Mouse (Mus musculus) hindbrain, embryonic 10.5 days (tissue): ENCODE data around the gene Tnnc1. TPM values are rescaled to one million over a fixed set of nuclear protein-coding genes. Genes with fewer than 3 reads are reported as not detected.

Source experiments
- DNase-seq: peaks from one replicate; pipeline ENCODE4 v3.0.0-alpha.2; 2017; ENCODE audit warnings: low spot score
- H3K27ac ChIP-seq: fragments of 300-500 bp; sonication (generic); 2 replicates; pipeline ENCODE4 v1.5.1; 2016; ENCODE audit warnings: mild to moderate bottlenecking, moderate library complexity
- H3K27me3 ChIP-seq: fragments of 300-500 bp; sonication (generic); 2 replicates; pipeline ENCODE4 v1.6.1; 2016; ENCODE audit warnings: mild to moderate bottlenecking; ENCODE audit not compliant: poor library complexity, insufficient read depth, severe bottlenecking
- H3K36me3 ChIP-seq: fragments of 300-500 bp; sonication (generic); 2 replicates; pipeline ENCODE4 v1.6.1; 2016; ENCODE audit warnings: mild to moderate bottlenecking, moderate library complexity
- H3K4me1 ChIP-seq: fragments of 300-500 bp; sonication (generic); replicated peaks from 2 replicates; pipeline ENCODE4 v1.6.1; 2016; ENCODE audit warnings: mild to moderate bottlenecking
- H3K4me3 ChIP-seq: fragments of 300-500 bp; sonication (generic); 2 replicates; pipeline ENCODE4 v1.5.1; 2016; ENCODE audit warnings: mild to moderate bottlenecking, moderate library complexity
- H3K9me3 ChIP-seq: fragments of 300-500 bp; sonication (generic); 2 replicates; pipeline ENCODE4 v1.6.1; 2016; ENCODE audit warnings: mild to moderate bottlenecking, moderate library complexity
- WGBS: fragments of 180-500 bp; shearing (Covaris S2); methylation state at CpG from one replicate; pipeline ENCODE4 v1.1.7; 2016; 5-methylcytosine and 5-hydroxymethylcytosine counted together
- polyA plus RNA-seq: library from polyadenylated mRNA; unstranded; fragments of >200 nt; fragmentation: Nextera tagmentation; extraction: Ambion mirVana; gene quantifications from 2 replicates; pipeline ENCODE4 v1.2.1, GENCODE M21; 2016

Tnnc1 gene
- polyA plus RNA-seq, 1 experiment from 2014 or later: 1.5 TPM

DNA sequence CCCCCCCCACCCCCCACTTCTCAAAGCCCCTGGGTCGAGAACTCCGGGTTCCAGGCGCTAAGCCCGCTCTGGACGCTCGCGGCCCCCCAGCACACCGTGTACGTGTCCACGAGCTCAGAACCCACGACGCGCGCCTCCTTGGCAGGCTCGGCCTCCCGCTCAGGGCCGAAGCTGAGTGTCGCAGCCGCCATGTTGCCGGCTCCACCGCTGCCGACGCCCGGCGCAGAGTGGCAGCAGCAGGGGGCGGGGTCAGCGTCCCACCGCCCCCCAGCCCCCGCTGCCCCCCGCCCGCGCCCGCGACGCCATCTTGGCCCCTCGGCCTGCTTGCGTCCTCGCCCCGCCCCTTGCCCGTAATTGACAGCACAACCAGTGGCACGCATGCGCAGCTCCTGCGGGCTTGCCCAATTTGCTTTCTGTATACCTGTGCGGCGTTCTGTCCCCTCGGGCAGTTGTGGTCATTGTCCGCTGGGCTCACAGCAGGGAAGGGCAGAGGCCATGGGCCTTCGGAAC lies 1.6 kb upstream of the Tnnc1 start:
- Histone ChIP-seq H3K36me3 (peaks cover 39% of the 10 kb centered on the region), H3K9me3 (no peaks in the 10 kb centered on the region), H3K4me1 (peaks cover 29% of the 10 kb centered on the region), H3K27me3 (peaks cover 5% of the 10 kb centered on the region; the same call in 1 of the 2 replicates), H3K27ac (peak overlapping the region; percentile 98), H3K4me3 (peak overlapping the region; percentile 89)
- DNase-seq: peak; percentile 93
- 0% methylated on average over 48 of the region's 48 CpGs for WGBS

DNA sequence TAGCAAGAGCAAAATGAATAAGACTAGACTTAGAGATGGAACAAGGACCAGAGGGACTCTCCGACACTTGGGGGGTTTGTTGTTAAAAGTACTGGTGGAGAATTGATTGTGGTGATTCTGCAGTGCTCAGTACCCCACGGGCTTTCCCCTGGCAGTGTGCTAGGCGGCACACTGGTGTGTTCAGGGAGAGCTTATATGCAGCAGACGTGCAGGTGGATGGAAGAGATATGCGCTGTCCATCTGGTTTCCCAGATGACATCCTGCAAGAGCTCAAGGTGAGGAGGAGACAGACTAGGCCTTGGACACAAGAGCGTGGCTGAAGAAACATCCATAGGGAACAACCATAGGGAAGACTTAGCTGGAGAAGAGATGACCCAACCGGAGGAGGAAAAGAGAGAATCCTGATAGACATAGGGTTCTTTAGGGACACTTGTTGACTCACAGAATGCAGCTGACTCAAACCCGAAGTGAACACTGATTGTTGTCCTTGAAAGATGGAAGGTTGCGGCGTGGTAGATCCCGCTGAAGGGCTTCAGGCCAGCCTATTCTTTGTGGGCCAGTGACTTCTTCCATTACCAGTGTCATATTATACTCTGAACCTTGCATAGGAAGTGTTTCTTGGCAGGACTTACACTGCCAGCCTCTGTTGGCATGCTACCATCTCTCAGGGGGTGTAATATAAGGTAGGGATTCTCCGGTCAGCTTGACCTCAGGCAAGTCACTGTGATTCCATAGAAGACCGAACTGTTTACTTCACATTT lies 862 bp upstream of the Tnnc1 start:
- Histone ChIP-seq H3K4me3 (peak overlapping the region; percentile 89), H3K9me3 (no peaks in the 10 kb centered on the region), H3K27ac (peak overlapping the region; percentile 98), H3K36me3 (peaks cover 32% of the 10 kb centered on the region), H3K4me1 (peaks cover 29% of the 10 kb centered on the region), H3K27me3 (peaks cover 5% of the 10 kb centered on the region; the same call in 1 of the 2 replicates)
- WGBS: 82% methylated on average over 13 of the region's 13 CpGs
- DNase-seq: no peak

DNA sequence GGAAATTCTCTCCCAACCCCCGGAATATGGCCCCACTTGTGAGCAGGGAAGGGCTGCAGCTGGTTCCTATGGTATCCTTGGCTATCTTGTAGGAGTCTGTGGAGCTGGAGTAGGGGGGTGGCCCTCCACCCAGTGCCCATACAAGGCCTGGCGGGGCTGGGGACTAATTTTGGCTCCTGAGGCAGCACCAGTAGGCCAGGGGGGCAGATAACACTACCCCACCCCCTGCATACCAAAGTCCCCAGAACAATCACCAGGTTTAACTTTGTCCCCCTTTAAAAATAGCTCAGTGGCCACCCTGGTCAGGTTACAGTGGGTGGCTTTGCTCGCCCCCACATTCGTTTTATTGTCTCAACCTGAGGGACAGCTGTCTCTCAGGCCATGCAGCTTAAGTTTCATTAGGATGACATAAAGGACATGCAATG lies 1.0 kb downstream of the Tnnc1 start:
- Histone ChIP-seq H3K27ac (no peak overlapping the region), H3K27me3 (peaks cover 5% of the 10 kb centered on the region; the same call in 1 of the 2 replicates), H3K9me3 (no peaks in the 10 kb centered on the region), H3K36me3 (peaks cover 13% of the 10 kb centered on the region), H3K4me3 (no peak overlapping the region), H3K4me1 (peaks cover 28% of the 10 kb centered on the region)
- no peak for DNase-seq
- 73% methylated on average over 4 of the region's 4 CpGs for WGBS

DNA sequence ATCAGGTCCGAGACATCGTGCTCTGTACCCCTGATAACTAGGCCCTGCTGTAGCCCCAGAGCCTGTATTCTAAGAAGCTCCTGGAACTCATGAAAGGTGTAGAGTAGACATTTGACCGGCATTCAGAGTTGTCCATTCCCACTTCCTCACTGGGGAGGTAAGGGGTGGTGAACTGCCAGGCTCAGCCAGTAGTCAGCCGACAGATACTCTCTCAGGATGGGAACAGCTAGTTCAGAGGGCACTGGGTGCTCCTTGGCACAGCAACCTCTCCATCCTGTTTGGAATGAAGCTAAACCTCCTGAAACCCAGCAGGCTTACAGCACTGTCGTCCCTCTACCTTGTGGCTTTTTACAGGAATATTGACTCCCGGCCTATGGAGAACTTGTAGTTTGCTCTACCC lies 3.7 kb downstream of the Tnnc1 start:
- Histone ChIP-seq H3K36me3 (no peaks in the 10 kb centered on the region), H3K27ac (no peak overlapping the region), H3K4me3 (no peak overlapping the region), H3K4me1 (peaks cover 29% of the 10 kb centered on the region), H3K9me3 (no peaks in the 10 kb centered on the region), H3K27me3 (peaks cover 10% of the 10 kb centered on the region; the same call in 1 of the 2 replicates)
- no peak for DNase-seq
- WGBS: 88% methylated on average over 6 of the region's 6 CpGs

GRCm38 (mm10) chr14:31212499-31212898 lies 4.4 kb downstream of the Tnnc1 start:
- WGBS: 86% methylated on average over 3 of the region's 3 CpGs
- DNase-seq: no peak
- peaks cover 29% of the 10 kb centered on the region for H3K4me1 ChIP-seq

DNA sequence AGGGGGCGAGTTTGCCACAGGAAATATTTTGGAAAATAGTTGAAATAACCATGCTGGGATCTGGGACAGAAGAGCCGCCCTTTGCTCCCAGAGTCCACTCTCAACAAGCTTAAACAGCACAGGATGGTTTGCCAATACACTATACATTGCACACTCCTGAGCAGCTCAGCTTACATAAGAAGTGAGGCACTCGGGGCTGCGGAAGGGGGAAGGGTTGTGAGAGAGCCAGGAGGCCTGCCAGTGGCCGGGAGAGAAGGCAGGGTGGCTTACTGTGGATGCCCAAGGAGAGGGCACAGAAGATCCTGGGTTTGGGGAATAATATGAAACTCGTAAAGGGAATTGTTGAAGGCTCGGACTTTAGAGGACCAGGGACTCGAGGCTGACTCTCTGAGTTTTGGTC lies 5.8 kb downstream of the Tnnc1 start:
- WGBS: 71% methylated on average over 8 of the region's 8 CpGs
- Histone ChIP-seq H3K4me1 (peaks cover 39% of the 10 kb centered on the region), H3K27me3 (peaks cover 5% of the 10 kb centered on the region; the same call in 1 of the 2 replicates), H3K4me3 (no peak overlapping the region), H3K9me3 (no peaks in the 10 kb centered on the region), H3K36me3 (no peaks in the 10 kb centered on the region), H3K27ac (no peak overlapping the region)
- DNase-seq: no peak

More at GRCm38 (mm10) chr14:31212499-31212898, 4.4 kb downstream of the Tnnc1 start:
- no peak overlapping the region for H3K4me3 ChIP-seq
- H3K36me3 ChIP-seq: no peaks in the 10 kb centered on the region
- H3K27me3 ChIP-seq: peaks cover 10% of the 10 kb centered on the region; the same call in 1 of the 2 replicates
- no peak overlapping the region for H3K27ac ChIP-seq
- no peaks in the 10 kb centered on the region for H3K9me3 ChIP-seq

- Histone ChIP-seq H3K27ac (no peak overlapping the region), H3K27me3 (peaks cover 5% of the 10 kb centered on the region; the same call in 1 of the 2 replicates), H3K4me1 (peaks cover 43% of the 10 kb centered on the region), H3K4me3 (no peak overlapping the region), H3K9me3 (no peaks in the 10 kb centered on the region), H3K36me3 (no peaks in the 10 kb centered on the region)
- WGBS: 88% methylated on average over 3 of the region's 3 CpGs
- no peak for DNase-seq
These were observed 6.6 kb downstream of the Tnnc1 start for GRCm38 (mm10) chr14:31214684-31215083.

DNA sequence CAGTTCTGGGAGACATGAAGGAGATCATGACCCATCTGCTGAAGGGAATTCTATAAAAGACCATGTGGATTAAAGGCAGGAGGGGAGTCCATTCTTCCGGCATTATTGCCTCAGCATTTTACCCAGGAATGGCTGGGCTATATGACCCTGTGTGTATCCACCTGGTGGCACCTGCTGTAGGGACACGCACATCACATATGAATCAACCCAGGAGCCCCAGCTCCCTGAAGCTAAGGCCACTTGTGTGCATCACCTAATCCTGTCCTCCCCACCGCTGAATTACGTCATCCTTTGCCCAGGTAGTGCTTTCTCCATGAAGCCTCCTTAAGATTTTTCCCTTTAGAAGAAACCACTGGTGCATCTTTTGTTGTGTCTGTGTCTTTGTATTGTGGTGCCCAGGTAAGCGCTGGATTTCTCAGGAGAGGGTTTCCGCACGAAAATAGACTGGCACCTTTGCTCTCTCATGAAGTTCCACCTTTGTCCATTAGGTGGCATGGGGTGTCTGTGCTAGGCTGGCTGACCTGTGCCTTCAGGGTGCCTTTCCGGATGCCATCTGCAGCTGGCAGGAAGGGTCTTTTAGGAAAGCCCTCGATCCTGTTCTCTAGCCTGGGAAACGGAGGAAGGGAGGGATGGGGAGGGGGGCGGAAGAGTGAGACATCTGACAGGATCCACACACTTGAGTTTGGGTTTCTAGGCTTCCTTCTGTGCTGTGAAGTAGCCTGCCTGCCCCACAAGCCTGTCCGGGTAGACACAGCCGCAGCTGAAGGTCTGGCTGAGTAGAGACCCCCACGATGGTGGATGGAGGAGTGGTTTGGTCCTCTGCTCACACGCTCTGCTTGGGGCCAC lies 7.3 kb downstream of the Tnnc1 start:
- DNase-seq: peak; percentile 69
- Histone ChIP-seq H3K9me3 (no peaks in the 10 kb centered on the region), H3K27me3 (peaks cover 5% of the 10 kb centered on the region; the same call in 1 of the 2 replicates), H3K4me3 (no peak overlapping the region), H3K27ac (peak overlapping the region; percentile 60), H3K4me1 (peaks cover 45% of the 10 kb centered on the region), H3K36me3 (no peaks in the 10 kb centered on the region)
- 34% methylated on average over 15 of the region's 15 CpGs for WGBS

GRCm38 (mm10) chr14:31216846-31217245 lies 8.7 kb downstream of the Tnnc1 start, which contains the start of gene Nisch:
Gene Nisch, minus strand, starts transcription at chr14:31216946.
- 60% methylated on average over 2 of the region's 2 CpGs for WGBS
- Histone ChIP-seq H3K4me3 (peak within 1 kb of the TSS; percentile 25), H3K36me3 (no peaks in the 10 kb centered on the region), H3K27ac (peak within 1 kb of the TSS; percentile 60), H3K4me1 (peaks cover 58% of the 10 kb centered on the region), H3K27me3 (peaks cover 5% of the 10 kb centered on the region; the same call in 1 of the 2 replicates), H3K9me3 (no peaks in the 10 kb centered on the region)
- no peak for DNase-seq

DNA sequence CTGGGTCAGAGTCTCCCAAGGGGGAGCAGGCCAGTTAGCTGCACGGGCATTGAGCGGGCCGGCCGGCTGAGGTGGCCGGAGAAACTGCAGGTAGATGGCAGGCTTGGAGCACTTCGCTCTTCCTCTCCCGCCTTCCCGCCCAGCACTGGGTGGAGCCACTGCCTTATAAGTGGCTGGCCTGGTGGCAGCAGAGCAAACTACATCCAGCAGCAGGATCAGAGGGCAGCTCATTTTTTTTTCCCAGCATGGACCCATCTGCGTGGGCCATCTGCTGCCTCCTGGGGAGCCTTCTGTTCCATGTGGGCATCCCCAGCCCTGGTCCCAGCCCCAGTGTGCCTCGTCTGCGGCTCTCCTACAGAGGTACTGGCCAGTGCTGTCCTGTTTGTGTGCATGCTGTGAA lies 9.6 kb downstream of the Tnnc1 start, which contains the start of gene Sema3g:
Sema3g (plus strand) TSS at position 195 of the 400 bp plus-strand sequence.
- Histone ChIP-seq H3K27ac (peak within 1 kb of the TSS; percentile 60), H3K9me3 (no peaks in the 10 kb centered on the region), H3K4me1 (peaks cover 60% of the 10 kb centered on the region), H3K27me3 (peaks cover 5% of the 10 kb centered on the region; the same call in 1 of the 2 replicates), H3K36me3 (no peaks in the 10 kb centered on the region), H3K4me3 (peak within 1 kb of the TSS; percentile 25)
- 18% methylated on average over 11 of the region's 11 CpGs for WGBS
- peak; percentile 71 for DNase-seq

GRCm38 (mm10) chr14:31226978-31227377 lies 18.9 kb downstream of the Tnnc1 start:
- H3K36me3 ChIP-seq: 0 out of 2 replicates have a peak, but pooled peaks cover 5% of the 10 kb centered on the region

GRCm38 (mm10) chr14:31228234-31228633 lies 20.1 kb downstream of the Tnnc1 start:
- Histone ChIP-seq H3K27me3 (0 out of 2 replicates have a peak, but pooled peaks cover 4% of the 10 kb centered on the region), H3K36me3 (0 out of 2 replicates have a peak, but pooled peaks cover 5% of the 10 kb centered on the region), H3K4me3 (no peak overlapping the region), H3K4me1 (peaks cover 33% of the 10 kb centered on the region), H3K27ac (peak overlapping the region; percentile 59), H3K9me3 (no peaks in the 10 kb centered on the region)
- WGBS: 75% methylated on average over 6 of the region's 6 CpGs
- DNase-seq: no peak

More at GRCm38 (mm10) chr14:31226978-31227377, 18.9 kb downstream of the Tnnc1 start:
- H3K9me3 ChIP-seq: no peaks in the 10 kb centered on the region
- H3K4me3 ChIP-seq: no peak overlapping the region
- H3K4me1 ChIP-seq: peaks cover 31% of the 10 kb centered on the region
- WGBS: 75% methylated on average over 4 of the region's 4 CpGs
- peak overlapping the region; percentile 24; the same call in 1 of the 2 replicates for H3K27ac ChIP-seq
- 0 out of 2 replicates have a peak, but pooled peaks cover 4% of the 10 kb centered on the region for H3K27me3 ChIP-seq
- DNase-seq: no peak
